Mouse (Mus musculus): ENCODE data around the gene Pofut1.

GRCm38 (mm10) chr2:153290938-153291928 lies 49.9 kb downstream of the Pofut1 start, which contains the start of gene Kif3b:
- no peak for TF ChIP-seq CTCF (IDR thresholded peaks at IDR 0.05; ENCODE audit: low read depth, low read length)
- TF ChIP-seq POLR2A (IDR thresholded peaks at IDR 0.05; ENCODE audit: borderline replicate concordance, low read depth, low read length) = no peak

Data from bone marrow macrophage, adult 2 months (primary cell).